Mouse (Mus musculus): ENCODE measurements around the gene Ctf2.

DNA sequence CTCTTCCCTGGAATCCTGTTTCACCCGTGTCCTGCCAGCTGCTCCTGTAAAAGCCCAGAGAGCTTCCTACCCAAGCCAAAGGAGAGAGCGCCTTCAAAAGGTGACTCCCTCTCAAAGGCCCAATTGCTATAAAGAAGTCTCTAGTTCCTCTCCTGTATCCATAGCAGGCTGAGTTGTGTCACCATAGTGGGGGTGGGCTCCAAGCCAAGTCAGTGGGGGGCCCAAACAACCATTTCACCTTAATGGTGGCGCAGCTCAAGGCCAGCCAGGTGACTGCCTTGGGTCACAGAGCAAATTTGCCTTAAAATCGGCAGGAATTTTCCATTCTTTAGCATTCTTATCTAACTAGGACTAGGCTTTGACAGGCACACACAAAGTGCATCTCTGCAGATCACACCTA, 17.1 kb downstream of the Ctf2 start:
- TF ChIP-seq EP300 (IDR thresholded peaks at IDR 0.05): no peak
- TF ChIP-seq CTCF (IDR thresholded peaks at IDR 0.05): no peak

All from lung, postnatal 0 days (tissue).